In genomic region chr17:32363821-32364301, GRCm38 (mm10) we compare ENCODE assay signal across 8 mouse cellular contexts. TPM values are rescaled to one million over a fixed set of nuclear protein-coding genes. Genes with fewer than 3 reads are reported as not detected.
DNase-seq lines count a peak whose midpoint lies in the region; ATAC-seq and TF ChIP-seq lines count a peak whose summit lies in the region.

No protein-coding gene starts in this region.

- peak overlapping the region; percentile 71 for H3K27ac ChIP-seq in heart, embryonic 11.5 days (ENCODE audit: low read depth, low read length)
- peak overlapping the region; percentile 3; the same call in 1 of the 2 replicates for H3K27ac ChIP-seq in embryonic fibroblast, embryonic 13.5 days (ENCODE audit: insufficient read depth, low read length)
- H3K27ac ChIP-seq in kidney, embryonic 16.5 days (ENCODE audit: low read length), result peak overlapping the region; percentile 63

- peak; percentile 29 for ATAC-seq in heart, embryonic 11.5 days (replicated peaks; ENCODE audit: insufficient number of reproducible peaks, low FRiP score, low TSS enrichment)
- ATAC-seq in kidney, embryonic 16.5 days (ENCODE audit: low FRiP score, low TSS enrichment), result peak; percentile 44

- H3K36me3 ChIP-seq in heart, embryonic 11.5 days (ENCODE audit: control insufficient read depth, insufficient read depth, low read length), result peaks cover 10% of the 10 kb centered on the region
- H3K36me3 ChIP-seq in E14TG2a.4 (ENCODE audit: insufficient read depth, low read length), result peaks cover 42% of the 10 kb centered on the region
- H3K36me3 ChIP-seq in kidney, embryonic 16.5 days (ENCODE audit: insufficient read depth, low read length), result peaks cover 32% of the 10 kb centered on the region

- no peaks in the 10 kb centered on the region for H3K27me3 ChIP-seq in heart, embryonic 11.5 days (ENCODE audit: control insufficient read depth, insufficient read depth, low read length)
- H3K27me3 ChIP-seq in E14TG2a.4 (ENCODE audit: insufficient read depth, low read length), result no peaks in the 10 kb centered on the region
- no peaks in the 10 kb centered on the region for H3K27me3 ChIP-seq in kidney, embryonic 16.5 days (ENCODE audit: insufficient read depth, low read length)

- H3K4me1 ChIP-seq in heart, embryonic 11.5 days (ENCODE audit: control insufficient read depth, insufficient read depth, low read length), result peaks cover 19% of the 10 kb centered on the region
- H3K4me1 ChIP-seq in E14TG2a.4 (replicated peaks; ENCODE audit: low read depth, low read length), result peaks cover 70% of the 10 kb centered on the region
- 0 out of 2 replicates have a peak, but pooled peaks cover 2% of the 10 kb centered on the region for H3K4me1 ChIP-seq in embryonic fibroblast, embryonic 13.5 days (ENCODE audit: control insufficient read depth, insufficient read depth, low read length)
- peaks cover 30% of the 10 kb centered on the region for H3K4me1 ChIP-seq in kidney, embryonic 16.5 days (ENCODE audit: insufficient read depth, low read length)

- H3K9me3 ChIP-seq in heart, embryonic 11.5 days (replicated peaks; ENCODE audit: control insufficient read depth, low read length), result no peaks in the 10 kb centered on the region
- H3K9me3 ChIP-seq in E14TG2a.4 (ENCODE audit: low read length), result no peaks in the 10 kb centered on the region
- H3K9me3 ChIP-seq in kidney, embryonic 16.5 days (ENCODE audit: low read length), result no peaks in the 10 kb centered on the region

- no peak for TF ChIP-seq POLR2A in embryonic fibroblast, embryonic 13.5 days (IDR thresholded peaks at IDR 0.05; ENCODE audit: low read depth, low read length)

- WGBS in heart, embryonic 11.5 days (ENCODE audit: insufficient replicate concordance), result under 1% methylated on average over 24 of the region's 50 CpGs
- WGBS in kidney, embryonic 16.5 days, result 0% methylated on average over 26 of the region's 50 CpGs

- H3K4me3 ChIP-seq in heart, embryonic 11.5 days (ENCODE audit: low read depth, low read length), result peak overlapping the region; percentile 98
- H3K4me3 ChIP-seq in E14TG2a.4 (replicated peaks; ENCODE audit: low read length), result peak overlapping the region; percentile 97
- H3K4me3 ChIP-seq in embryonic fibroblast, embryonic 13.5 days (ENCODE audit: insufficient read depth, low read length), result peak overlapping the region; percentile 98
- peak overlapping the region; percentile 99 for H3K4me3 ChIP-seq in kidney, embryonic 16.5 days (ENCODE audit: low read length)

- no peak for TF ChIP-seq CTCF in E14TG2a.4 (conservative IDR thresholded peaks at IDR 0.05; ENCODE audit: low read length)
- TF ChIP-seq CTCF in embryonic fibroblast, embryonic 13.5 days (IDR thresholded peaks at IDR 0.05; ENCODE audit: borderline replicate concordance, insufficient read depth, low read length), result no peak

- no peak for DNase-seq in heart, adult 8-10 months (ENCODE audit: low spot score)
- peak; percentile 41 for DNase-seq in naive thymus-derived CD4-positive, alpha-beta T cell, adult 2 months (ENCODE audit: low read depth)
- no peak for DNase-seq in adrenal gland, adult 2 months
- DNase-seq in layer of hippocampus, postnatal 36 days, result no peak

- H3K9ac ChIP-seq in heart, embryonic 11.5 days (ENCODE audit: low read depth, low read length), result peak overlapping the region; percentile 97
- peak overlapping the region; percentile 95 for H3K9ac ChIP-seq in kidney, embryonic 16.5 days (replicated peaks; ENCODE audit: low read length)

- peak overlapping the region; percentile 94 for H3K4me2 ChIP-seq in heart, embryonic 11.5 days
- peak overlapping the region; percentile 85 for H3K4me2 ChIP-seq in kidney, embryonic 16.5 days (replicated peaks; ENCODE audit: low read depth, low read length)

RNA-seq across cellular contexts. Expression of gene Akap8l, which starts 13.5 kb away (rescaled TPM):
- polyA plus RNA-seq in heart, embryonic 11.5 days (2014; fragmentation: Nextera tagmentation; extraction: Ambion mirVana), result 59.0 and 63.8 TPM in 2 replicates
- 10 to 100 TPM; 41.4 to 55.8 (median 46.3) TPM for total RNA-seq in heart, adult 8-10 months (2022)
- polyA plus RNA-seq in embryonic fibroblast, embryonic 13.5 days (2011; ENCODE audit: insufficient read length, low read depth, missing spikeins), result 28.0 and 32.7 TPM in 2 replicates
- polyA plus RNA-seq in kidney, embryonic 16.5 days (2015; fragmentation: Nextera tagmentation; extraction: Ambion mirVana), result 124 and 130 TPM in 2 replicates
- total RNA-seq in adrenal gland, adult 2 months (2021), result 100 to 1,000 TPM in 1 of 2 experiments, 10 to 100 TPM in 1; 74.1 to 117 TPM
- polyA plus RNA-seq in adrenal gland, adult 2 months (2012; rRNA removed), result 398 and 521 TPM in 2 replicates
- total RNA-seq in layer of hippocampus, postnatal 36 days (2021), result 100 to 1,000 TPM; 203 to 228 TPM

RNA-seq across cellular contexts. Expression of gene Wiz, which starts 25.4 kb away (rescaled TPM):
- 16.2 and 17.6 TPM in 2 replicates for polyA plus RNA-seq in heart, embryonic 11.5 days (2014; fragmentation: Nextera tagmentation; extraction: Ambion mirVana)
- 10 to 100 TPM; 14.0 to 17.2 (median 15.4) TPM for total RNA-seq in heart, adult 8-10 months (2022)
- 24.4 and 26.1 TPM in 2 replicates for polyA plus RNA-seq in embryonic fibroblast, embryonic 13.5 days (2011; ENCODE audit: insufficient read length, low read depth, missing spikeins)
- 22.0 and 23.8 TPM in 2 replicates for polyA plus RNA-seq in kidney, embryonic 16.5 days (2015; fragmentation: Nextera tagmentation; extraction: Ambion mirVana)
- total RNA-seq in adrenal gland, adult 2 months (2021), result 10 to 100 TPM; 45.9 to 48.9 TPM
- 58.3 and 64.0 TPM in 2 replicates for polyA plus RNA-seq in adrenal gland, adult 2 months (2012; rRNA removed)
- total RNA-seq in layer of hippocampus, postnatal 36 days (2021), result 10 to 100 TPM; 48.8 to 49.4 TPM

RNA-seq across cellular contexts. Expression of gene Rasal3, which starts 39.5 kb away (rescaled TPM):
- polyA plus RNA-seq in heart, embryonic 11.5 days (2014; fragmentation: Nextera tagmentation; extraction: Ambion mirVana), result 0.94 and 1.3 TPM in 2 replicates
- total RNA-seq in heart, adult 8-10 months (2022), result 1 to 10 TPM in 1 of 4 experiments, under 1 TPM in 3; 0.33 to 1.2 (median 0.61) TPM
- polyA plus RNA-seq in embryonic fibroblast, embryonic 13.5 days (2011; ENCODE audit: insufficient read length, low read depth, missing spikeins), result not detected in 2 replicates
- polyA plus RNA-seq in kidney, embryonic 16.5 days (2015; fragmentation: Nextera tagmentation; extraction: Ambion mirVana), result 0.63 and 0.97 TPM in 2 replicates
- 1 to 10 TPM; 1.2 to 1.6 TPM for total RNA-seq in adrenal gland, adult 2 months (2021)
- 3.3 and 4.1 TPM in 2 replicates for polyA plus RNA-seq in adrenal gland, adult 2 months (2012; rRNA removed)
- total RNA-seq in layer of hippocampus, postnatal 36 days (2021), result 1 to 10 TPM; 2.8 to 3.6 TPM

RNA-seq across cellular contexts. Expression of gene Akap8, which starts 42.8 kb away (rescaled TPM):
- polyA plus RNA-seq in heart, embryonic 11.5 days (2014; fragmentation: Nextera tagmentation; extraction: Ambion mirVana), result 44.2 and 44.3 TPM in 2 replicates
- 10 to 100 TPM; 34.6 to 51.5 (median 44.6) TPM for total RNA-seq in heart, adult 8-10 months (2022)
- polyA plus RNA-seq in embryonic fibroblast, embryonic 13.5 days (2011; ENCODE audit: insufficient read length, low read depth, missing spikeins), result 53.2 and 61.9 TPM in 2 replicates
- polyA plus RNA-seq in kidney, embryonic 16.5 days (2015; fragmentation: Nextera tagmentation; extraction: Ambion mirVana), result 112 and 126 TPM in 2 replicates
- total RNA-seq in adrenal gland, adult 2 months (2021), result 10 to 100 TPM; 58.1 to 88.6 TPM
- 79.3 and 90.7 TPM in 2 replicates for polyA plus RNA-seq in adrenal gland, adult 2 months (2012; rRNA removed)
- total RNA-seq in layer of hippocampus, postnatal 36 days (2021), result 100 to 1,000 TPM in 1 of 2 experiments, 10 to 100 TPM in 1; 89.0 to 107 TPM

Comparison
In these comparisons a context has a peak if more than half of its experiments do, and no peak if none do; other contexts are left out.
1. H3K27ac ChIP-seq: peak in every context shown above with its lines; median percentile 71 in heart, embryonic 11.5 days; 63 in kidney, embryonic 16.5 days; 3 in embryonic fibroblast, embryonic 13.5 days.